Mouse (Mus musculus) thymus, adult 2 months (tissue): ENCODE results near the gene C1qtnf6.

Source experiments
- CTCF ChIP-seq: fragments of 200-500 bp; IDR thresholded peaks from 2 replicates; pipeline ENCODE4 v1.5.1; 2012; ENCODE audit warnings: mild to moderate bottlenecking, control low read depth, low read length, moderate library complexity, borderline replicate concordance; ENCODE audit not compliant: control insufficient read depth, poor library complexity, insufficient read depth; ENCODE audit errors: extremely low read depth
- POLR2A ChIP-seq: fragments of 200-500 bp; IDR thresholded peaks from 2 replicates; pipeline ENCODE4 v1.6.1; 2012; ENCODE audit warnings: mild to moderate bottlenecking, low read length, control low read depth, moderate library complexity; ENCODE audit not compliant: control insufficient read depth, poor library complexity, insufficient read depth; ENCODE audit errors: extremely low read depth

- TF ChIP-seq CTCF (no peak), POLR2A (no peak)
Observed at GRCm38 (mm10) chr15:78479470-78479869, 51.7 kb downstream of the C1qtnf6 start.
